Mouse (Mus musculus) neural tube, embryonic 13.5 days (tissue): ENCODE results near the gene Elmo1. TPM values are rescaled to one million over a fixed set of nuclear protein-coding genes. Genes with fewer than 3 reads are reported as not detected.

Experiments
- ATAC-seq: fragments of 200-750 bp; cut with Nextera tagmentation; 2 replicates; pipeline ENCODE4 v1.8.0; 2017; ENCODE audit warnings: low read depth, mild to moderate bottlenecking, moderate TSS enrichment, moderate library complexity
- H3K27ac ChIP-seq: fragments of 300-500 bp; sonication (generic); replicated peaks from 2 replicates; pipeline ENCODE4 v1.5.1; 2015; ENCODE audit warnings: moderate library complexity, mild to moderate bottlenecking, inconsistent platforms
- H3K27me3 ChIP-seq: fragments of 300-500 bp; sonication (generic); 2 replicates; pipeline ENCODE4 v1.6.1; 2015; ENCODE audit warnings: mild to moderate bottlenecking, inconsistent platforms
- H3K36me3 ChIP-seq: fragments of 300-500 bp; sonication (generic); 2 replicates; pipeline ENCODE4 v1.6.1; 2015; ENCODE audit warnings: mild to moderate bottlenecking, inconsistent platforms
- H3K4me1 ChIP-seq: fragments of 300-500 bp; sonication (generic); replicated peaks from 2 replicates; pipeline ENCODE4 v1.6.1; 2015; ENCODE audit warnings: inconsistent platforms
- H3K4me2 ChIP-seq: fragments of 300-500 bp; sonication (generic); 2 replicates; pipeline ENCODE4 v1.6.1; 2015; ENCODE audit warnings: inconsistent platforms, mild to moderate bottlenecking, moderate library complexity
- H3K4me3 ChIP-seq: fragments of 300-500 bp; sonication (generic); 2 replicates; pipeline ENCODE4 v1.5.1; 2015; ENCODE audit warnings: mild to moderate bottlenecking, inconsistent platforms
- H3K9ac ChIP-seq: fragments of 300-500 bp; sonication (generic); 2 replicates; pipeline ENCODE4 v1.6.1; 2015; ENCODE audit warnings: moderate library complexity, mild to moderate bottlenecking, inconsistent platforms
- H3K9me3 ChIP-seq: fragments of 300-500 bp; sonication (generic); 2 replicates; pipeline ENCODE4 v1.6.1; 2016; ENCODE audit warnings: inconsistent platforms
- WGBS: fragments of 180-500 bp; shearing (Covaris S2); methylation state at CpG from one replicate; pipeline ENCODE4 v1.1.7; 2015; 5-methylcytosine and 5-hydroxymethylcytosine counted together
- polyA plus RNA-seq: library from polyadenylated mRNA; unstranded; fragments of >200 nt; fragmentation: Nextera tagmentation; extraction: Ambion mirVana; gene quantifications from 2 replicates; pipeline ENCODE4 v1.2.1, GENCODE M21; 2015

Elmo1 gene
- polyA plus RNA-seq, 1 experiment from 2014 or later, result 48.4 TPM

DNA sequence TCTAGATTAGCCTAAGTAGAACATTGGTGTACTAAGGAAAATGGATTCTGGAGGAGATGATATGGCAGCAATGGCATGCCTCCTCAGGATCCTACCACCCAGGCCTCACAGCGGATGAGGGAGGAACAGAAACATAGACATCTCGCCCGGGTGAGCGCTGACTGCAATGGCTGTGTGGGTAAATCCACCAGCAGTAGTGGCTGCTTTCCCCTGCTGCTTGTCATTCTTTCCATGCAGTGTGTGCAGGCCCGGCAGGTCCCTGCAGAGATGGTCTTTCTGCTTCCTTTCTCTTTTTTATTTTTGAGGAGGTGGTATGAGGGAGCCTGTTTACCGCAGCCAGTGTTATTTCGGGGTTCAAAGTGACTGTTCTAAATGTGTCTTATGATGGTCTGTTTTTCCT lies 143.3 kb downstream of the Elmo1 start:
- H3K36me3 ChIP-seq, result no peaks in the 10 kb centered on the region
- H3K9ac ChIP-seq, result no peak overlapping the region
- peaks cover 8% of the 10 kb centered on the region for H3K4me1 ChIP-seq
- H3K4me2 ChIP-seq, result no peak overlapping the region
- no peak overlapping the region for H3K27ac ChIP-seq
- 88% methylated on average over 7 of the region's 7 CpGs for WGBS
- H3K4me3 ChIP-seq, result no peak overlapping the region
- H3K27me3 ChIP-seq, result no peaks in the 10 kb centered on the region
- ATAC-seq, result no peak
- H3K9me3 ChIP-seq, result no peaks in the 10 kb centered on the region

DNA sequence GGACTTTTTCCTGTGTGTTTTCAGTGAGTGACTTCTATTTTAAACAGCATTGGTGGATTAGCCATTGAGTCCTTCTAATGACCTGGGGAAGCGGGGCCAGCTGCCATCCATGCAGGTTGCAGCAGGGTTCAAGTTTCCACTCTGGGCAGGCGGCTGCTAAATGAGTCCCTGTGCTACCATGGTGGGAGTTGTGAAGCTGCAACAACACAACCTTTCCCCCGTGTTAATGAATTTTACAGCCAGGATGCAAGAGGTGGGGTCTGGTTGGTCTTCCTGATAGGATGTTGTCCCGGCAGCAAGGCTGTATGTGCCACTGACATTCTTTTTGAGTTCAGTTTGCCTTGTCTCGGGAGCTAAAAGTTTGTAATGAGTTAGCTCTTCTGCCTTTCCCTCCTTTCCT lies 147.2 kb downstream of the Elmo1 start:
- Histone ChIP-seq H3K27me3 (no peaks in the 10 kb centered on the region), H3K4me3 (no peak overlapping the region), H3K9ac (no peak overlapping the region), H3K27ac (no peak overlapping the region), H3K36me3 (no peaks in the 10 kb centered on the region), H3K4me2 (no peak overlapping the region), H3K9me3 (no peaks in the 10 kb centered on the region), H3K4me1 (no peaks in the 10 kb centered on the region)
- no peak for ATAC-seq
- WGBS, result 74% methylated on average over 5 of the region's 5 CpGs

DNA sequence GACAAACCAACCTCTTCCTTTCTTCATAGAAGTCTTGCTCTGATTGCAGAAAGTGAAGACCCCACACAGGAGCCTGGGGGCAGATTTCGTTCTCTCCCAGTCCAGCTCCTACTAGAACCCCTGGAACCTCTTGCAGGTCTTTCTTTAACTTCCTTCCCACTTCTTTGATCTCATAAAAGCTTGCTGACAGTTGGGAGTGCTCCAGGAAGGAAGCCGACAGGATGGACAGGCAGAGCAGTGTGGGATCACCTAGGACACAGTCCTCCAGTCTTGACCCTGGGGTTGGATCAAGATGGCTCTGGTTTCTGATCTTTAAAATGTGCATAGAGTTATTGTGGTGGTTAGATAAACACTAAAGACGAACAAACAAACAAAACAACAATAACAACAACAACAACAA lies 147.8 kb downstream of the Elmo1 start:
- H3K4me1 ChIP-seq, result no peaks in the 10 kb centered on the region
- ATAC-seq, result no peak
- H3K4me2 ChIP-seq, result no peak overlapping the region
- 80% methylated on average over 3 of the region's 3 CpGs for WGBS
- no peak overlapping the region for H3K4me3 ChIP-seq
- no peaks in the 10 kb centered on the region for H3K27me3 ChIP-seq
- H3K9me3 ChIP-seq, result no peaks in the 10 kb centered on the region
- no peak overlapping the region for H3K9ac ChIP-seq
- no peak overlapping the region for H3K27ac ChIP-seq
- no peaks in the 10 kb centered on the region for H3K36me3 ChIP-seq

GRCm38 (mm10) chr13:20238743-20239142 lies 148.3 kb downstream of the Elmo1 start:
- Histone ChIP-seq H3K9ac (no peak overlapping the region), H3K9me3 (no peaks in the 10 kb centered on the region), H3K36me3 (no peaks in the 10 kb centered on the region), H3K4me1 (no peaks in the 10 kb centered on the region), H3K27ac (no peak overlapping the region), H3K27me3 (no peaks in the 10 kb centered on the region), H3K4me3 (no peak overlapping the region), H3K4me2 (no peak overlapping the region)
- ATAC-seq, result no peak
- 84% methylated on average over 3 of the region's 3 CpGs for WGBS

DNA sequence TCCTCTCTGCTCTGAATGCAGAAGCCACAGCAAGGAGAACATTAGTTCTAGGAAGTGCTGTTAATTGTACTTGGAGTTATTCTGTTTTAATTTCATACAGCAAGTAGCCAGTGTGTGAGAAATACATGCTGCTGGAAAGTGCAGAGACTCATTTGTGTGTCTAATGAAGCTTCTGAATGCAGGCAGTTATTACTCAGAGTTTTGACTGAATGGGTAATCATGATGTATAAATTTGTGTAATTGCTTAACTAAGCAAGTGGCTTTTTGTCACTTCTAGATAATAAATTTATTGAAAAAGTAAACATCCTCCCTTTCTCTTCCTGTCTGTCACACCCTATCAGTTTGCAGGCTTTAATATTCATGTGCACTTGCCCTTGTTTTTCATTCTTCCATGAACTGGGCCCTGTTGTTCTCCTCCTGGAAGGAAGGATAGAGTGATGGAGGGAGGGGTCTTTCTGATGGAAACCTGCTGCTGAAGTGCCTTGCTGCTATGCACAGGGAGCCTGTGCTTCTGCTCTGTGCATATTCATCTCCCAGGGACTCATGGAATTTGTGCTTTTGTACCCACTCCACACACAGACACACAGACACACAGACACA lies 159.8 kb downstream of the Elmo1 start:
- no peak overlapping the region for H3K4me2 ChIP-seq
- H3K36me3 ChIP-seq, result no peaks in the 10 kb centered on the region
- no peak overlapping the region for H3K9ac ChIP-seq
- no peaks in the 10 kb centered on the region for H3K4me1 ChIP-seq
- no peak overlapping the region for H3K27ac ChIP-seq
- no peak for ATAC-seq
- no peak overlapping the region for H3K4me3 ChIP-seq
- H3K9me3 ChIP-seq, result no peaks in the 10 kb centered on the region
- H3K27me3 ChIP-seq, result no peaks in the 10 kb centered on the region

GRCm38 (mm10) chr13:20254911-20255310 lies 164.5 kb downstream of the Elmo1 start:
- Histone ChIP-seq H3K27me3 (no peaks in the 10 kb centered on the region), H3K9ac (no peak overlapping the region), H3K4me1 (no peaks in the 10 kb centered on the region), H3K9me3 (no peaks in the 10 kb centered on the region), H3K4me3 (no peak overlapping the region), H3K4me2 (no peak overlapping the region), H3K27ac (no peak overlapping the region), H3K36me3 (no peaks in the 10 kb centered on the region)
- 77% methylated on average over 6 of the region's 6 CpGs for WGBS
- ATAC-seq, result no peak

GRCm38 (mm10) chr13:20255380-20255779 lies 165.0 kb downstream of the Elmo1 start:
- no peaks in the 10 kb centered on the region for H3K4me1 ChIP-seq
- no peaks in the 10 kb centered on the region for H3K27me3 ChIP-seq
- 85% methylated on average over 3 of the region's 3 CpGs for WGBS
- no peaks in the 10 kb centered on the region for H3K36me3 ChIP-seq
- no peak overlapping the region for H3K4me2 ChIP-seq
- ATAC-seq, result no peak
- H3K4me3 ChIP-seq, result no peak overlapping the region
- H3K9me3 ChIP-seq, result no peaks in the 10 kb centered on the region
- H3K27ac ChIP-seq, result no peak overlapping the region
- no peak overlapping the region for H3K9ac ChIP-seq

DNA sequence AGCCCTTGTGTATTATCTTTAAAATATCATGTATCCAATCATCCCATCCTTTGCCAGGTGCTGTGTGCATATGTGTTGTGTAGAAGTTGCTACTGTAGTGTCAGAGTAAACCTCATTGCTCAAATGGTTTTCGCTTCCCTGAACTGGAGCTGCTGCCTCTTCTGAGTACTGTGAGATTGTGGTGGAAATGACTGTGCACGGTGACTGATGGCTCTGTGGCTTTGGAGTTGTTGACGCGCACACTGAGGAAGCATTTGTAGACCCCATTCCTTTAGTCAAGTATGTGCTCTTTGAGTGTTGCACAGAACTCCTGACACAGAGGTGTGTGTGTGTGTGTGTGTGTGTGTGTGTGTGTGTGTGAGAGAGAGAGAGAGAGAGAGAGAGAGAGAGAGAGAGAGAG lies 166.2 kb downstream of the Elmo1 start:
- Histone ChIP-seq H3K4me1 (no peaks in the 10 kb centered on the region), H3K27me3 (no peaks in the 10 kb centered on the region), H3K27ac (no peak overlapping the region), H3K4me3 (no peak overlapping the region), H3K4me2 (no peak overlapping the region), H3K9ac (no peak overlapping the region), H3K9me3 (no peaks in the 10 kb centered on the region), H3K36me3 (no peaks in the 10 kb centered on the region)
- no peak for ATAC-seq
- WGBS, result 94% methylated on average over 4 of the region's 4 CpGs

DNA sequence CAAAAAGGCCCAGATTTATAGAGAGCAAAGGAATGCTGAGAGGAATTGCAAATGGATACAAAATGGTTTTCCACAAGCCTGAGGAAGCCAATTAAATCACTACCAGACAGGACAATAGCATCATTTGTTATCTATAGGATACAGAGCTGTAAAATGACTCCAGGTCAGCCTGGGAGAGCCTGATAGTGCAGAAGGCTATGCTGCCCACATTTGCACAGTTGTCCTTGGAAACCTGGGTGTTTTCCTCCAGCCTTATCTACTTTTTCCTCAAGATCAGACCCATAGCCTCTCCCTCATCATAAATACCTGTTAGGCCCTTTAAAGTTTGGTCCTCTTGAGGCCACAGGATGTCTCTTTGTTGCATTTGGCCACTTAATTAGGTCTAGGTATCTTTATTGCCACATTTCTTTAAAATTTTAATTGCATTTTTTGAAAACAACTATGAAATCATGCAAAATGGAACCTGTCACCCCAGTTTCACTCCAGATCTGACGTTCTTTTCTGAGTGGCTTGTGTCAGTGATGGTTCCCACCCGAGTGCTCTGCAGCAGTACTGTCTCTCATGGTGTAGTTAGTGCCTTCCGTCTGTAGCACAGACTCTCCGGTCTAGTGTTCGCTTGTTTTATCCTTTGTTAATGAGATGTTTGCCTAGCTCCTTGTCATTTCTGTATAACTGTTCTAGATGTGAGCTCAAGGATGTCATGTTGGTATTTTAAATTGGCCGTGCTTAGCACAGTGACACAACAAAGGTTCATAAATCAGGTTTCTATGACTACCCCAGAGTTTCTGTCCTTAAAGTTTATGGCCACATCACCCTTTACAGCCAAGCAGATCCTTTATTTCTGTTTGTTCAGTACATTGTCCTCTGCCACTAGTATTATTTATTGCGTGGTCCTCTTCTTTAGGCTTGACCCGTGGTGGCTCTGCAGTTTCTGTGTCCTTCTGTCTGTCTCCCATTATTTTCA lies 167.4 kb downstream of the Elmo1 start:
- 40% methylated on average over 8 of the region's 8 CpGs for WGBS
- no peak for ATAC-seq
- Histone ChIP-seq H3K36me3 (no peaks in the 10 kb centered on the region), H3K4me3 (no peak overlapping the region), H3K9ac (no peak overlapping the region), H3K9me3 (no peaks in the 10 kb centered on the region), H3K27me3 (no peaks in the 10 kb centered on the region), H3K27ac (no peak overlapping the region), H3K4me1 (no peaks in the 10 kb centered on the region), H3K4me2 (no peak overlapping the region)

- H3K27ac ChIP-seq, result no peak overlapping the region
- H3K4me1 ChIP-seq, result no peaks in the 10 kb centered on the region
- 95% methylated on average over 1 of the region's 1 CpGs for WGBS
- no peaks in the 10 kb centered on the region for H3K36me3 ChIP-seq
- no peak overlapping the region for H3K4me2 ChIP-seq
- H3K9ac ChIP-seq, result no peak overlapping the region
- no peak overlapping the region for H3K4me3 ChIP-seq
- ATAC-seq, result no peak
- no peaks in the 10 kb centered on the region for H3K9me3 ChIP-seq
- H3K27me3 ChIP-seq, result no peaks in the 10 kb centered on the region
Observed at GRCm38 (mm10) chr13:20263173-20263572, 172.8 kb downstream of the Elmo1 start.

DNA sequence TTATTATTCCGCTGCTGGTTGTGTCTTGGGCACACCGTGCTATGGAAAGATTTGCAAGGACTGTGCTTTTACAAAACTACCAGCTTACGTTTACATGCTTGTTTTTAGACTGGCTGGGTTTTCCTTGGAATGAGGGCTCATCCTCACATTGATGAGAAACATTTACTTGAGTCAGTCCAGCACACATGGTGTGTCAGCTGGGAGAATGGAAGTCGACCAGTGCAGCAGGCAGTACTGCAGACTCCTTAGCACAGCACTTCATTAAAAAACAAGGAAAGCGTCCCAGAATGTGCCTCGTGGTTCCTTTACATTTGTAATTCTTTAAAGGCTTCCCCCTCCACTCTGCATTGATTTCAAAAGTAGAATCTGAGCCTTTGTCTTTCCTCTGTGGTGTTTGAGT lies 179.8 kb downstream of the Elmo1 start:
- no peak for ATAC-seq

DNA sequence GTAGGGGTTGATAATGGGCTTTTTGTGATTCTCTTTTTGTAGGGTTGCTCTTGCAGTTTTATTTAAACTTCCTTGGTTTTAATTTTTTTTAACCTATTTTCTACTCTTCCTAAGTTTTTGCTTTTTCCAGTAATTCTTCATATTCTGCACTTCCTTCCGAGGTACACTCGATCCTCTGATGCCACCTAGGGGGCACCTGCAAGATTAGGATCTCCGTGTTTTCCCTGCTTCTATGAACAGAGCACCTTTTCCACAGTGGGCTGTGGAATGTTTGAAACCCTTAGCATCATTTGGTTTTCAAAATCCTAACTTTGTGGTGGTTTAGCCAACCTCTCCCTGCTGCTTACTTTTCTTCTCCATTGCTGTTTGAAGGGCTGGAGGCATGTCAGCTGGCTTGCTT lies 181.4 kb downstream of the Elmo1 start:
- Histone ChIP-seq H3K4me3 (no peak overlapping the region), H3K4me1 (no peaks in the 10 kb centered on the region; the same call in 1 of the 2 replicates), H3K27ac (no peak overlapping the region), H3K9me3 (no peaks in the 10 kb centered on the region), H3K4me2 (no peak overlapping the region), H3K27me3 (no peaks in the 10 kb centered on the region), H3K9ac (no peak overlapping the region), H3K36me3 (no peaks in the 10 kb centered on the region)
- ATAC-seq, result no peak
- 46% methylated on average over 3 of the region's 3 CpGs for WGBS

More for the DNA sequence above, 179.8 kb downstream of the Elmo1 start:
- no peaks in the 10 kb centered on the region for H3K36me3 ChIP-seq
- WGBS, result 69% methylated on average over 6 of the region's 6 CpGs
- H3K4me1 ChIP-seq, result no peaks in the 10 kb centered on the region; the same call in 1 of the 2 replicates
- no peak overlapping the region for H3K4me2 ChIP-seq
- no peak overlapping the region for H3K9ac ChIP-seq
- no peaks in the 10 kb centered on the region for H3K9me3 ChIP-seq
- no peaks in the 10 kb centered on the region for H3K27me3 ChIP-seq
- no peak overlapping the region for H3K4me3 ChIP-seq
- no peak overlapping the region for H3K27ac ChIP-seq
